Mouse (Mus musculus) forebrain, embryonic 11.5 days (tissue): ENCODE data around the gene Gm28372. TPM values are rescaled to one million over a fixed set of nuclear protein-coding genes. Genes with fewer than 3 reads are reported as not detected.

Source experiments
- ATAC-seq: fragments of 200-750 bp; cut with Nextera tagmentation; replicated peaks from 2 replicates; pipeline ENCODE4 v1.8.0; 2017; ENCODE audit warnings: moderate TSS enrichment; ENCODE audit not compliant: low FRiP score
- DNase-seq: peaks from one replicate; pipeline ENCODE4 v3.0.0-alpha.2; 2017; ENCODE audit warnings: low spot score
- H3K27ac ChIP-seq: fragments of 300-500 bp; sonication (generic); 2 replicates; pipeline ENCODE4 v1.5.1; 2014; ENCODE audit warnings: low read depth, low read length
- H3K27me3 ChIP-seq: fragments of 300-500 bp; sonication (generic); 2 replicates; pipeline ENCODE4 v1.6.1; 2014; ENCODE audit warnings: mild to moderate bottlenecking, low read length, mixed read lengths; ENCODE audit not compliant: control insufficient read depth, insufficient read depth
- H3K36me3 ChIP-seq: fragments of 300-500 bp; sonication (generic); 2 replicates; pipeline ENCODE4 v1.6.1; 2014; ENCODE audit warnings: mild to moderate bottlenecking, low read length, moderate library complexity, mixed read lengths; ENCODE audit not compliant: control insufficient read depth, insufficient read depth
- H3K4me1 ChIP-seq: fragments of 300-500 bp; sonication (generic); replicated peaks from 2 replicates; pipeline ENCODE4 v1.6.1; 2014; ENCODE audit warnings: low read length, mixed read lengths; ENCODE audit not compliant: control insufficient read depth, insufficient read depth
- H3K4me2 ChIP-seq: fragments of 300-500 bp; sonication (generic); 2 replicates; pipeline ENCODE4 v1.6.1; 2014; ENCODE audit warnings: low read depth, mild to moderate bottlenecking, low read length, moderate library complexity, mixed read lengths; ENCODE audit not compliant: severe bottlenecking
- H3K4me3 ChIP-seq: fragments of 300-500 bp; sonication (generic); 2 replicates; pipeline ENCODE4 v1.5.1; 2014; ENCODE audit warnings: low read depth, low read length
- H3K9ac ChIP-seq: fragments of 300-500 bp; sonication (generic); 2 replicates; pipeline ENCODE4 v1.6.1; 2014; ENCODE audit warnings: low read length
- H3K9me3 ChIP-seq: fragments of 300-500 bp; sonication (generic); 2 replicates; pipeline ENCODE4 v1.6.1; 2016; ENCODE audit warnings: low read length, mixed read lengths; ENCODE audit not compliant: control insufficient read depth
- whole genome bisulfite sequencing: fragments of 180-500 bp; shearing (Covaris S2); extraction: QIAGEN DNeasy Blood & Tissue Kit; methylation state at CpG from one replicate; pipeline ENCODE4 v1.1.7; 2014; 5-methylcytosine and 5-hydroxymethylcytosine counted together
- polyA plus RNA-seq: library from polyadenylated mRNA; unstranded; fragments of >200 nt; fragmentation: Nextera tagmentation; extraction: Ambion mirVana; gene quantifications from 2 replicates; pipeline ENCODE4 v1.2.1, GENCODE M21; 2014

The Gm28372 gene
- polyA plus RNA-seq, 1 experiment from 2014 or later = not detected

DNA sequence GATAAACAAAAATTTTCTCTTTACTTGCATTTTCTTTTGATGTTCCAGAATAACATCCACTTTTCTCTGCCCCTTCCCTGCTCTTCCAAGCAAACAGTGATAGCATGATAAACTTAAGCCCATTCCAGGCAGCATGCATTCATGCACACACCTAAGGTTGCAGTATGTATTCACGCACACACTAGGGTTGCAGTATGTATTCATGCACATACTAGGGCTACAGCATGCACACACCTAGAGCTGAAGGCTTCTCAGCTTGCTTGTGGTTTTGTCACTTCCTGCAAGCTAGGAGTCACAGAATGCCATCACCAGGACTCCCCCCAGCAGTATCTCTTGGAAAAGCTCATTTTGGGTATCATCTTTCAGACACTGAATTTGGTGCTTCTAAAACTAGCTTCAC, 31.7 kb downstream of the Gm28372 start:
- H3K4me3 ChIP-seq = no peak overlapping the region
- no peak overlapping the region for H3K9ac ChIP-seq
- ATAC-seq (no peak), DNase-seq (no peak)
- H3K27me3 ChIP-seq = no peaks in the 10 kb centered on the region
- H3K9me3 ChIP-seq = no peaks in the 10 kb centered on the region
- no peak overlapping the region for H3K4me2 ChIP-seq
- WGBS = 97% methylated on average over 1 of the region's 1 CpGs
- no peaks in the 10 kb centered on the region for H3K4me1 ChIP-seq
- no peak overlapping the region for H3K27ac ChIP-seq
- H3K36me3 ChIP-seq = peaks cover 8% of the 10 kb centered on the region

DNA sequence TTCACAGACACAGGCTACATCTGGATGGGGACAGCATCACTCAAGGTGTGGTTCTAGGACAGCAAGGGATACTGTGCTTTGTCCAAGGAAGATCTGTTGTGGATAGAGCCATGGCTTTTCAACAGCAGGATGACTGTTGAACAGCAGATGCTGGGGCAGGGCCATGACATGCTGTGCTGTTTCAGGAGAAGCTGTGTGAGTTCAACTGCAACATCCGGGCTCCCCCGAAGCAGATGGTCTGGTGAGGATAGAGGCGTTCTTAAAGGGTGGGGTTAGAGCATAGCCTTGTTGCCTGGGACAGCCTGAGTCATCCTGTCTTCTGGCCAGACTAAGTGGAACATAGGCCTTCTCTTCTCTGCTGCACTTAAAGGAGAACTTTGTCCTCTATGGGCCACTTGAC, 33.8 kb downstream of the Gm28372 start:
- Histone ChIP-seq H3K4me3 (no peak overlapping the region), H3K36me3 (peaks cover 15% of the 10 kb centered on the region), H3K9me3 (no peaks in the 10 kb centered on the region), H3K27ac (no peak overlapping the region), H3K4me2 (no peak overlapping the region), H3K27me3 (no peaks in the 10 kb centered on the region), H3K4me1 (no peaks in the 10 kb centered on the region), H3K9ac (no peak overlapping the region)
- no peak for DNase-seq
- no peak for ATAC-seq
- 91% methylated on average over 3 of the region's 3 CpGs for WGBS

DNA sequence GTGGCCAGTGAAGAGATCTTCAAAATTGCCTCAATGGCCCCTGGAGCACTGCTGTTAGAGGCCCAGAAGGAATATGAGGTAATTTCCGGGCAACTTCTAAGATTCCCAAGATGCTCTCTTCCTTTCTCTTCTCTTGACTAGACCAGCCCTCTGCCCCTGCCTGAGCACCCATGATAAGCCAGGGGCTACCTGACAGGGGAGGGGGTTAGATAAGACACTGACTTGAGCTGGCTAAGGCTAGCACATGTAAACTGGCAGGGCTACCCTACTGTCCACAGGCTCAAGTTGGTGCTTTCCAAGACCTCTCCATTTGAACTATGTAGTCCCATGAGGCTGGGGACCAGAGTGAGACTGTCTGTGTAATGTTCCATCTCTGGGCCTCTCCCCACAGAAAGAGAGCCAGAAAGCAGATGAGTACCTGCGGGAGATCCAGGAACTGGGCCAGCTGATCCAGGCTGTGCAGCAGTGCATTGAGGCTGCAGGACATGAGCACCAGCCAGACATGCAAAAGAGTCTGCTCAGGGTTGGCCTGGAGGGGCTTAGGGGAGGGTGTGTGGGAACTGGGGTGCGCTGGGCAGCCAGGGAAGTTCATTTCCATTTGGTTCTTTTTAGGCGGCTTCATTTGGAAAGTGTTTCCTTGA, 34.9 kb downstream of the Gm28372 start:
- no peak overlapping the region for H3K27ac ChIP-seq

DNA sequence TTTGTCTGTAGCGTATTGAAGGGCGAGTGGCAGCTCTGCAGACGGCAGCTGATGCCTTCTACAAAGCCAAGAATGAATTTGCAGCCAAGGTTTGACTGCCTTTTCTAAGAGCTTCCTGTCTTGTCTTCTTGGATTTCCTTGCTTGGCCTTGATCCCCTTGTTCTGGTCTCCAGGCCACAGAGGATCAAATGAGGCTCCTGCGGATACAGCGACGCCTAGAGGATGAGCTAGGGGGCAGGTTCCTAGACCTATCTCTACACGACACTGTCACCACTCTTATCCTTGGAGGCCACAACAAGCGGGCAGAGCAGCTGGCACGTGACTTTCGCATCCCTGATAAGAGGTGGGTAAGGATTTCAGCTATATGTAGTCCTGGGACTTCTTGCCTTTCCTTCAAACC, 37.1 kb downstream of the Gm28372 start:
- Histone ChIP-seq H3K36me3 (peaks cover 17% of the 10 kb centered on the region), H3K9ac (no peak overlapping the region), H3K27me3 (no peaks in the 10 kb centered on the region), H3K4me3 (no peak overlapping the region), H3K9me3 (no peaks in the 10 kb centered on the region), H3K27ac (no peak overlapping the region), H3K4me1 (no peaks in the 10 kb centered on the region), H3K4me2 (no peak overlapping the region)
- 88% methylated on average over 10 of the region's 10 CpGs for WGBS
- ATAC-seq (no peak), DNase-seq (no peak)

More for the DNA sequence above, 34.9 kb downstream of the Gm28372 start:
- ATAC-seq (no peak), DNase-seq (no peak)
- H3K4me2 ChIP-seq = no peak overlapping the region
- WGBS = 92% methylated on average over 4 of the region's 4 CpGs
- H3K4me1 ChIP-seq = no peaks in the 10 kb centered on the region
- H3K36me3 ChIP-seq = peaks cover 17% of the 10 kb centered on the region
- no peak overlapping the region for H3K9ac ChIP-seq
- H3K4me3 ChIP-seq = no peak overlapping the region
- H3K27me3 ChIP-seq = no peaks in the 10 kb centered on the region
- no peaks in the 10 kb centered on the region for H3K9me3 ChIP-seq

DNA sequence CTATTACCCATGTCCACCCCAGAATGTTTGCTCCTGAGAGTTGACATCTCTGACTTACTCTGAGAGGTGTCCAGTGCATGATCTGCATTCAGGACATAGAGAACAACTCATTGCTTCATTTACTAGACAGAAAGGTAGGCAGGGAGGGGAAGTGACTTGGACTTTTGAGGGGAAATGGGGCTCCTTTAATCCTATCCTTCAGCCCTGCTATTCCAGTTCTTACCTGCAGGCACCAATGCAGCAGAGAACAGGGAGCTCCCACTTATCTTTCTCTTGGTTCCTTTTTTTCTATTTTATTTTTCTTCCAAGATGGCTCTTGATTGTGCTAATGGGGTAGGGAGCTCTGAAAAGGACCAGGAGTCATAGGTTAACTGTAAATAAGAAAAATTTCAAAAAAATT, 43.4 kb downstream of the Gm28372 start:
- H3K4me2 ChIP-seq = no peak overlapping the region
- no peak overlapping the region for H3K4me3 ChIP-seq
- DNase-seq (no peak), ATAC-seq (no peak)
- H3K36me3 ChIP-seq = peaks cover 4% of the 10 kb centered on the region; the same call in 1 of the 2 replicates
- H3K9ac ChIP-seq = no peak overlapping the region
- 0 out of 2 replicates have a peak, but pooled peaks cover 2% of the 10 kb centered on the region for H3K27me3 ChIP-seq
- H3K27ac ChIP-seq = no peak overlapping the region
- H3K9me3 ChIP-seq = no peaks in the 10 kb centered on the region
- H3K4me1 ChIP-seq = peaks cover 4% of the 10 kb centered on the region; the same call in 1 of the 2 replicates

DNA sequence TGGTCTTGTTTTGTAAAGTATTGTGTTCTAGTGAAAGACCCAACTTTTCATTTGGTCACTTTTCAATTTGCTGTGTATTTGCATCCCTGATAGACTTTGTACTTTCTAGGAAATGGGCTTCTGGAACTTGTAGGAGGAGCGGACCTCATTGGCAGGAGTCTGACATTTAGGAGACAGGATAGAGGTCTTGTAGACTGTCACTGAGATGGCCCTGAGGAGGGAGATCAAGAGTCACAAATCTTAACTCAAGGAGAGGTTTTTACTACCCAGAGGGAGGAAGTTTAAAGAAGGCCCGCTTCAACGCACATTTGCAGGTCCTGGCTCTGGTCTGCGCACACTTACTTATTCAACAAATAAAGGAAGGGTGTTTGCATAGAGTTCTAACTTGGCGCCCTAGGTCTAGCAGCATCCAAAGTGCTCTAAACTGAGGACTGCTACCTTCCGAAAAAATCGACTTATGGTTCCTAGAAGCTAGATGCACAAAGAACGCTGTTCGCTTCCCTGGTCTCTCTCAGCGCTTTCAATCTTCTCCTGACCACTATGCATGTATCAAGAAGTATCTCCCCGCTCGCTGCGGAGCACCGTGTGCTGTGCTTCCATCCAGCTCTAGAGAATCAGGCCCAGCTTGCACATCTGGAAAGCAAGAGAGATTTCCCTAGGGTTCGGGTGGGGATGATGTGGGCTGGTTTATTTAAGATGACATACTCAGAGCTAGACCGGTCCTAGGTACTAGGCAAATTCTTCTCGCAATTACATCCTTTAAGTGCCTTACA, 44.2 kb downstream of the Gm28372 start:
- Histone ChIP-seq H3K36me3 (no peaks in the 10 kb centered on the region; the same call in 1 of the 2 replicates), H3K27ac (no peak overlapping the region), H3K9me3 (no peaks in the 10 kb centered on the region), H3K4me2 (peak overlapping the region; percentile 77), H3K9ac (peak overlapping the region; percentile 82), H3K4me1 (peaks cover 4% of the 10 kb centered on the region; the same call in 1 of the 2 replicates), H3K27me3 (0 out of 2 replicates have a peak, but pooled peaks cover 2% of the 10 kb centered on the region), H3K4me3 (peak overlapping the region; percentile 77)
- 7% methylated on average over 17 of the region's 17 CpGs for WGBS
- peak; percentile 54 for DNase-seq
- ATAC-seq = 0 out of 2 replicates have a peak, but pooled peaks have one; percentile 5

DNA sequence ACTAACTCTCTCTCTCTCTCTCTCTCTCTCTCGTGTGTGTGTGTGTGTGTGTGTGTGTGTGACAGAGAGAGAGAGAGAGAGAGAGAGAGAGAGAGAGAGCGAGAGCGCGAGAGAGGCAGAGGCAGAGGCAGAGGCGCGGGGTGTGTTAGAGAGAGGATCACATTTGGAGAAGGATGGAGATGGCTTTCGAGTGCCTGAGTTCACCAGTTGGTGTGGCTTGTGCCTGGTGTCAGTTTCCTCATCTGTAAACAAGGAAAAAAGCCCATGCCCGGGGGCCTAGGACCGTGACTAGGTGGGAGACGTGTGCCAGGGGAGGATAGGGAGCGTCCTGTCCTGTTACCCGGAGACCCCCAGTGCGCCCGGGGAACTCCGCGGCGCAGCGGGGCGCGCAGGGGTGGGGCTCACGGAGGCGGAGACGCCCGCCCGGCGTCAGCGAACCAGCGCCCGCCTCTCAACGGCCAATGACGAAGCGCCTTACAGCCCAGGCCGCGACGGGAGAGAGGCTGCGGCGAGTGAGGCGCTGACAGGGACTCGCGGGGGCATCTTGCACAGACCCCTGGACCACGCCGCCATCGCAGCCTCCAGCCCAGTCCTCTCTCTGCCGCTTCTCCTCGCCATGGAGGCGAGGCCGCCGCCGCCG, 44.9 kb downstream of the Gm28372 start, which contains the start of gene Ptpra:
Gene Ptpra (plus strand): TSS at position 485 of the 640 bp plus-strand sequence.
- WGBS = 1% methylated on average over 34 of the region's 50 CpGs
- peak; percentile 93 for DNase-seq
- Histone ChIP-seq H3K9me3 (no peaks in the 10 kb centered on the region), H3K27ac (peak within 1 kb of the TSS; percentile 58; the same call in 1 of the 2 replicates), H3K27me3 (0 out of 2 replicates have a peak, but pooled peaks cover 2% of the 10 kb centered on the region), H3K9ac (peak within 1 kb of the TSS; percentile 82), H3K36me3 (no peaks in the 10 kb centered on the region; the same call in 1 of the 2 replicates), H3K4me2 (peak within 1 kb of the TSS; percentile 77), H3K4me3 (peak within 1 kb of the TSS; percentile 77), H3K4me1 (peaks cover 4% of the 10 kb centered on the region; the same call in 1 of the 2 replicates)
- peak; percentile 97 for ATAC-seq

DNA sequence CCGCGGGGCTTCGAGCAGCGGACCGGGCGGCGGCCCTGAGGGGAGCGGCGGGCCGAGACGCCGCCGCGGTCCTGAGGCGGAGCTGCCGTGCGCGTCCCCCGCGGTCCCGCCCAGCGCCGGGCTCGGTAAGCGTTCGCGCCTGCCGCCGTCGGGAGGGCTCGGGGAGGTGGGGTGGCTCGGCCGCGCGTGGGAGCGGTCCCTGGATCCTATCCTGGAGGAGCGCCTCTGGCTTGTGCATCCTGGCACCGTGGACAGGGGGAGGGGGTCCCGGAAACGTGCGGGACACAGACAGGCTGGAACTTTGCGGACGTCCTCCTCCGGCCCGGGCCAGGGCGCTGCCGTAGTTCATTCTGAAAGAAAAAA, 45.4 kb downstream of the Gm28372 start:
- ATAC-seq = peak; percentile 86
- Histone ChIP-seq H3K27ac (peak overlapping the region; percentile 58; the same call in 1 of the 2 replicates), H3K9me3 (no peaks in the 10 kb centered on the region), H3K9ac (peak overlapping the region; percentile 82), H3K27me3 (0 out of 2 replicates have a peak, but pooled peaks cover 2% of the 10 kb centered on the region), H3K4me3 (peak overlapping the region; percentile 77), H3K36me3 (no peaks in the 10 kb centered on the region), H3K4me2 (peak overlapping the region; percentile 77), H3K4me1 (peaks cover 4% of the 10 kb centered on the region; the same call in 1 of the 2 replicates)
- WGBS = under 1% methylated on average over 39 of the region's 47 CpGs
- peak; percentile 79 for DNase-seq
